Mouse (Mus musculus): ENCODE measurements around the gene Spata31d1d. TPM values are rescaled to one million over a fixed set of nuclear protein-coding genes. Genes with fewer than 3 reads are reported as not detected.
"Not testable (repeated sequence)": the region's sequence is repeated elsewhere in the genome, so short reads cannot be mapped to it uniquely, and the experiment has no call there.

Gene Spata31d1d
- polyA plus RNA-seq, 1 experiment from 2014 or later: not detected

DNA sequence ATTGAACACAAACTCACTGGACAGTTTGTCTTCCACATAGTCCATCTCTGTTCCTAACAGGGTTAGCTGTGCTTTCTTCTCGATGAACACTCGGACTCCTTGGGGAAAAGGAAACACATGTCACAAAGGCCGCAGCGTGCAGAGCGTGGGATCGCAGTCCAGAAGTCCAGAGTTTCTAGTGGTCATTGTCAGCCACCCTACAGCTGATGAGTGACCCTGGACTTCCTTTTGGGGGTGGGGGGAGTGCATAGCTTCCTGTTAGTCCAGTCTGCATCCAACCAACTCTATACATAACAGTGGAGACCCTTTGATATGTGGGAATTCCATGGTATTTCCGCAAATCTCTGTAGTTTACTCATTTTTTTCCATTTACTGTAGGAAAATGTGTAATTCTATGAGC is 25.4 kb upstream of the Spata31d1d start:
- 90% methylated on average over 7 of the region's 7 CpGs for WGBS (ENCODE audit: insufficient replicate concordance)

DNA sequence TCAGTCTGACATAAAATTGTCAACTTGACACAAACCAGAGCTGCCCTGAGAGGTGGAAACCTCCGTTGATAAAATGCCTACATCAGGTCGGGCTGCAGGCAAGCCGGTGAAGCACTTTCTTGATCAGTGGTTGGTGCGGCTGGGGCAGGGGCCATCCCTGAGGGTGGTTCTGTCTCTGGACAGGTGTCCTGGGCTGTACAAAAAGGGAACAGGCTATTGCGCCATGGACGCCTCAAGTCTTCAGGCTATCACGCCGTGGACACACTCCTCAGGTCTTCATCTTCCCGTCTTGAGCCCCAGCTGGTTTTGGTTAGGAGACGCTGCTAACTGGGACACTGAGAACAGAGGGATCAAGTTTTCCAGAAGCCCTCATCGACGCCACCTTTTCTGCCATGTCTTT is 18.8 kb upstream of the Spata31d1d start:
- WGBS (ENCODE audit: insufficient replicate concordance): 66% methylated on average over 12 of the region's 12 CpGs
- Histone ChIP-seq H3K4me1 (peaks cover 8% of the 10 kb centered on the region; the same call in 1 of the 2 replicates), H3K9me3 (replicated peaks) (no peaks in the 10 kb centered on the region), H3K36me3 (peaks cover 27% of the 10 kb centered on the region), H3K27ac (no peak overlapping the region), H3K9ac (no peak overlapping the region), H3K4me2 (no peak overlapping the region), H3K27me3 (replicated peaks) (peaks cover 4% of the 10 kb centered on the region; the same call in 1 of the 2 replicates), H3K4me3 (no peak overlapping the region)
- ATAC-seq: no peak

More for the DNA sequence above, 25.4 kb upstream of the Spata31d1d start:
- ATAC-seq: peak; percentile 36; the same call in 1 of the 2 replicates
- Histone ChIP-seq H3K4me2 (no peak overlapping the region), H3K27me3 (replicated peaks) (no peaks in the 10 kb centered on the region), H3K27ac (no peak overlapping the region), H3K36me3 (peaks cover 88% of the 10 kb centered on the region), H3K9me3 (replicated peaks) (no peaks in the 10 kb centered on the region), H3K4me3 (no peak overlapping the region), H3K9ac (no peak overlapping the region), H3K4me1 (peaks cover 25% of the 10 kb centered on the region)

DNA sequence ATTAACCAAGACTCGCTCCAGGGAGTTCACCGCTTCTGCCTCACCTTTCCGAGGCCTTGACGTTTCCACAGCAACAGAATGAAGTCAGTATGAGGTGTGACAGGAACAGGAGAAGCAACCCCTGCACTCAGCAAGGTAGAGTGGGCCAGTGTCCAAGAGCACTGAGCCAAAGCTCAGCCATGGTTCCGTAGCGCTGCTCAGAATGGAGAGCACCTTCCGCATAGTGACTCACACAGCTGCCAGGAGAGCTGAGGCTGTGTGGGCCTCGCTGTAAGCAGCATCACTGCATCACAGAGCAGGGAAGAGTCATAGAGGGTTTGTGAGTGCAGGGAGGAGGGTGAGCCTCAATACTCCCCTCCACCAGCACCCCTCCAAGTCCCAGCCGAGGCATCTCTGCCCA is 15.2 kb upstream of the Spata31d1d start, which contains the start of gene 1700014D04Rik:
1700014D04Rik (minus strand) TSS at position 42 of the 400 bp plus-strand sequence.
- H3K27me3 ChIP-seq (replicated peaks): peaks cover 4% of the 10 kb centered on the region
- no peak for ATAC-seq
- H3K27ac ChIP-seq: no peak within 1 kb of the TSS
- no peak within 1 kb of the TSS for H3K4me3 ChIP-seq
- no peaks in the 10 kb centered on the region for H3K36me3 ChIP-seq
- H3K4me2 ChIP-seq: no peak within 1 kb of the TSS
- 85% methylated on average over 9 of the region's 9 CpGs for WGBS (ENCODE audit: insufficient replicate concordance)
- peaks cover 10% of the 10 kb centered on the region for H3K4me1 ChIP-seq
- H3K9me3 ChIP-seq (replicated peaks): no peaks in the 10 kb centered on the region
- no peak within 1 kb of the TSS for H3K9ac ChIP-seq

DNA sequence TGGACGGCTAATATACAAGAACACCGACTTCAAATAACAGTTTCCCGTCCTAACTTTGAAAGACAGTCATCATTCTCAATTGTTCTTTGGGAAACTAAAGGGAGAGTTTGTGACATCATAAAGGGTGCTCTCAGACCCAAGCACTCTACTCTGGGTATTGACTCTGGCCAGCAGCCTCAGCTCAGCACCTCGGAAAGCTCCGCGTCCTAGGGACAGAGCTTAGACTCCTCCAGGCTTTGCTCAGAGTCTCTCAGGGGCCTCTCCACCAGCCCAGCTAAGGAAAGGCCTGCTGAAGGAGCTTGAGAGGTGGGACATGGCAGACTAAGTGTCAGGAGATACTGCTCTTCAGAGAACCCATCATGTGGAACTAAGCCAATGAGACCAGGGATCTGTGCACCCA is 14.6 kb upstream of the Spata31d1d start:
- Histone ChIP-seq H3K9me3 (replicated peaks) (no peaks in the 10 kb centered on the region), H3K9ac (no peak overlapping the region), H3K27me3 (replicated peaks) (peaks cover 4% of the 10 kb centered on the region), H3K4me3 (no peak overlapping the region), H3K4me1 (peaks cover 14% of the 10 kb centered on the region), H3K36me3 (no peaks in the 10 kb centered on the region), H3K27ac (no peak overlapping the region), H3K4me2 (no peak overlapping the region)
- ATAC-seq: peak; percentile 40; the same call in 1 of the 2 replicates
- WGBS (ENCODE audit: insufficient replicate concordance): 84% methylated on average over 6 of the region's 6 CpGs

DNA sequence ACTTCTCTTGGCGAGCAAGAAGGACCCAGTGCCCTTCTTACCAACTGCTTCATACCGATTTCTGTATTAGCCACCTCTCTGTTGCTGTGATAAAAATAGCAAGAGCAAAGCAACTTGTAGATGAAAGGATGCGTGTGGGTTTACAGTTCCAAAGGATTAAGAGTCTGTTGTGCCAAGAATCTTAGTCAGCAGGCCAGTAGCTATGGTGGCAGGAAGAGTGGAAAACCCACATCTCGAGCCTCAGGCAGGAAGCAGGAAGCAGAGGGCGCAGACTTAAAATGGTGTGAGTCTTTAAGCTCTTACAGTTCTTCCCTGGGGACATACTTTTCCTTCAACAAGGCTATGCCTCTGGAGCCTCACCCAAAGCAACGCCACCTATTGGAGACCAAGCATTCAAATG is 13.9 kb upstream of the Spata31d1d start:
- no peaks in the 10 kb centered on the region for H3K36me3 ChIP-seq
- H3K9me3 ChIP-seq (replicated peaks): no peaks in the 10 kb centered on the region
- 54% methylated on average over 6 of the region's 6 CpGs for WGBS (ENCODE audit: insufficient replicate concordance)
- no peak overlapping the region for H3K4me3 ChIP-seq
- H3K4me2 ChIP-seq: no peak overlapping the region
- no peak overlapping the region for H3K27ac ChIP-seq
- peaks cover 16% of the 10 kb centered on the region for H3K4me1 ChIP-seq
- H3K27me3 ChIP-seq (replicated peaks): peaks cover 4% of the 10 kb centered on the region
- ATAC-seq: no peak
- no peak overlapping the region for H3K9ac ChIP-seq

DNA sequence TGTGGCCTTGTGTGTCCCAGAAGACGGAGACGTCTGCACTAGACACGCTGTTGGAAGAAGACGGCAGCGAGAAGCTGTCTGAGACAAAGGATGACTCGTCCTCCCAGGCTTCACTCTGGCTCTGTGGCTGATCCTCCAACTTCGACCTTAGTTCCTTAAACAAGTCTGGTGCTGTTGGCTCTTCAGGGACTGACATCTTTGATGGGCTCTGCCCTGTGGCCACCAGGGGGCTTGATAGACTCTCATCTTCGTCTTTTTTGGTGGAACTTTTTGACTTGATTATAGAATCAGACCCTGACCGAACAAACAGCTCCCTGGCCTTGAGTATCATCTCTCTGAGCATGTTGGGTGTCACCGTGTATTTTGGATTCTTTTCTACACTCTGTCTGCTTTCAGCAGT is 10.1 kb upstream of the Spata31d1d start:
- no peak overlapping the region for H3K4me2 ChIP-seq
- no peak overlapping the region for H3K4me3 ChIP-seq
- H3K4me1 ChIP-seq: peaks cover 53% of the 10 kb centered on the region
- no peaks in the 10 kb centered on the region for H3K9me3 ChIP-seq (replicated peaks)
- 46% methylated on average over 10 of the region's 10 CpGs for WGBS (ENCODE audit: insufficient replicate concordance)
- ATAC-seq: no peak
- H3K9ac ChIP-seq: no peak overlapping the region
- H3K36me3 ChIP-seq: no peaks in the 10 kb centered on the region
- H3K27me3 ChIP-seq (replicated peaks): no peaks in the 10 kb centered on the region; the same call in none of the 2 replicates
- H3K27ac ChIP-seq: peak overlapping the region; percentile 39; the same call in 1 of the 2 replicates

DNA sequence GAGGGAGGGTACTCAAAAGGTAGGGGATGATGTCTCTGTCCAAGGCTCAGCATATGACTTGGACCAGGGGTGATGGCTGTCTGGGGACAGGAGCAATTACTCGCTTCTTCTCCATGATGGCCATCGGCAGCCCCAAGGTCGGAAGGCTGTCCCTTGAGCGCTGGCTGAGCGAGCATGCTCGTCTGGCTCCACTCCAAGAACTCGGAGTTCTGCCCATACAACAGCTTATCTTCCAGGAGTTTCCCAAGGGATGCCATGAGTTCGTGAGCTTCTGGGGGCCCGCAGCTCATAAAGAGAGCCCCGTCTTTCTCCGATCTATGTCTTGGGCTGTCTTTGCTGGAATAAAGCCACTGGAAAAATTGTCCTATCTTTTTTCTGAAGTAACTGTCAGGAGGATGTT is 9.5 kb upstream of the Spata31d1d start:
- 87% methylated on average over 11 of the region's 11 CpGs for WGBS (ENCODE audit: insufficient replicate concordance)
- no peak overlapping the region for H3K27ac ChIP-seq

DNA sequence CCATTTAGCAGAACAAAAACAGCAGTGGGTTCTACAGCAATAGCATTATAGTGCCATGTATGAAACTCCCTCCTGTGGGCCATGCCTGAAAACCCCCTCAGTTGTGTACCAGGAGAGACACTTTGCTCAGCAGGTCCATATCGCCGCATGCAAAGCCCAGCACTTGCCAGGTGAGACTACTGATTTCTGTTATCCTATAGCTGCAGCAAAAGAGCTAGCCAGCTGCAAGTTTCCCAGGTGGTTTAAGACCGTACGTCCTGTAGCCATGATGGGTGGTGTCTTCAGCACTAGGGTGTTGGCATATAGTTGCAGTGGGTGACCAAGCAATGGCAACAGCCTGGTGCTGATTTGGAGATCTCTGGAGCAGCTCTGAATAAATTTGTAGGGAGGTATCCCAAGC is 7.8 kb upstream of the Spata31d1d start:
- Histone ChIP-seq H3K9ac (peak overlapping the region; percentile 67; the same call in 1 of the 2 replicates), H3K9me3 (replicated peaks) (no peaks in the 10 kb centered on the region)
- peak; percentile 80 for ATAC-seq

More for the DNA sequence above, 9.5 kb upstream of the Spata31d1d start:
- no peaks in the 10 kb centered on the region for H3K36me3 ChIP-seq
- ATAC-seq: no peak
- no peaks in the 10 kb centered on the region; the same call in none of the 2 replicates for H3K27me3 ChIP-seq (replicated peaks)
- no peak overlapping the region for H3K4me3 ChIP-seq
- peaks cover 59% of the 10 kb centered on the region for H3K4me1 ChIP-seq
- H3K4me2 ChIP-seq: no peak overlapping the region
- no peaks in the 10 kb centered on the region for H3K9me3 ChIP-seq (replicated peaks)
- H3K9ac ChIP-seq: no peak overlapping the region

DNA sequence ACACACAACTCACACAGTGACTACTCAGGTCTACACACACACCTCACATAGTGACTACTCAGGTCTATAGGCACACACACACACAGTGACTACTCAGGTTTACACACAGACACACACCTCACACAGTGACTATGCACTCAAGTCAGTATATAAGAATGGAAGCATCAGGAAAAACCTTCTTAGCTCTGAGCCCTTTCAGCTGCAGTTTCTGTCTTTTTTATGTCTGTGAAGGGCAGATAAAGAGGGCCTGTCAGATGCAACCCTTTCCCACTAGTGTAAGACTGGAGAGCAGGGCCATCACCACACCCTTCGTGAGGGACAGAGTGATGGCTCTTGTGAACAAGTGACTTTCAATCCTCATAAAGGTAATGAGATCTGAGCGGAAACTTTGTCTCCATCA is 6.9 kb upstream of the Spata31d1d start:
- H3K27ac ChIP-seq: peak overlapping the region; percentile 96
- peak; percentile 89 for ATAC-seq
- peaks cover 86% of the 10 kb centered on the region for H3K4me1 ChIP-seq

More for the DNA sequence above, 7.8 kb upstream of the Spata31d1d start:
- Histone ChIP-seq H3K4me2 (peak overlapping the region; percentile 61), H3K27ac (peak overlapping the region; percentile 96), H3K36me3 (no peaks in the 10 kb centered on the region), H3K4me3 (no peak overlapping the region), H3K4me1 (peaks cover 76% of the 10 kb centered on the region), H3K27me3 (replicated peaks) (no peaks in the 10 kb centered on the region; the same call in none of the 2 replicates)
- WGBS (ENCODE audit: insufficient replicate concordance): 33% methylated on average over 4 of the region's 4 CpGs

DNA sequence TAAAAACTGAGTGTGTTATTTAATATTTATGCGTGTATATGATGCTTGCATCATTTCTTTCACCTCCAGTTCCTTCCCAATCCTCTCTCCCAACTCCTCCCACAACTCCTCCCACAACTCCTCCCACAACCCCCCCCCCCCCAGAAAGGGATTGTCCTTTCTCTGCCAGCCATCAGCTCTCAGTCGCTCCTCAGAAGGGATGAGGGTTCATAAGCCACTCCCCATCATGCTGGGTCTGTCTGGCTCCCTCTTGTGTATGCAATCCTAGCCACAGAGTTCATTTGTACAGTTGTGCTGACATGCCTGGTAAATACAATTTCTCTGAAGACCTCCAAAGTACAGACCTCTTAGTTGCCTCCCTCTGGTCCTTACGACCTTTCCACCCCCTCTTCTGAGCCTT is 3.6 kb upstream of the Spata31d1d start:
- ATAC-seq: no peak
- H3K27ac ChIP-seq: peak overlapping the region; percentile 96
- H3K9me3 ChIP-seq (replicated peaks): no peaks in the 10 kb centered on the region
- H3K36me3 ChIP-seq: no peaks in the 10 kb centered on the region
- H3K4me1 ChIP-seq: peaks cover 94% of the 10 kb centered on the region
- H3K27me3 ChIP-seq (replicated peaks): 0 out of 2 replicates have a peak, but pooled peaks cover 4% of the 10 kb centered on the region
- H3K4me2 ChIP-seq: peak overlapping the region; percentile 50
- 24% methylated on average over 3 of the region's 3 CpGs for WGBS (ENCODE audit: insufficient replicate concordance)
- H3K4me3 ChIP-seq: no peak overlapping the region
- no peak overlapping the region for H3K9ac ChIP-seq

More for the DNA sequence above, 6.9 kb upstream of the Spata31d1d start:
- H3K4me3 ChIP-seq: peak overlapping the region; percentile 19
- H3K27me3 ChIP-seq (replicated peaks): no peaks in the 10 kb centered on the region; the same call in 1 of the 2 replicates
- H3K9me3 ChIP-seq (replicated peaks): no peaks in the 10 kb centered on the region
- H3K4me2 ChIP-seq: peak overlapping the region; percentile 61
- H3K36me3 ChIP-seq: no peaks in the 10 kb centered on the region
- 34% methylated on average over 2 of the region's 2 CpGs for WGBS (ENCODE audit: insufficient replicate concordance)
- peak overlapping the region; percentile 67 for H3K9ac ChIP-seq

DNA sequence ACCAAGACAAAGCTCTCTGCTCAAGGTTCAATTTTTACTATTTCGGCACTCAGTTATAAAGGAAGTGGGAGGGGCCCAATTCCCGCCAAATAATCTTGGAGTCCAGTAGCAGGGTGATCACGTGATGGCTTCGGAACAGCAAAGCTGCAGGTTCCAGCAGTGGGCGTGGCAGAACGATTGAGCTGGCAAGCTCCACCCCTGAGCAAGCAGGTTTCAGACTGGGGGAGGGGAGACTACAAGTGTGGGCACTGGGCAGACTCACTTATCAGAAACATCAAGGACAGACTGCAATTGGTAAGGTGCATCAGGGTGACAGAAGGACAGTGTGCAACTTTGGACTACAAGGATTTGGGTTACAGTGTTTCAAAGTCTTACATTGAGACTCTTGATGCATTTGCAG is 2.8 kb upstream of the Spata31d1d start:
- H3K27me3 ChIP-seq (replicated peaks); ATAC-seq; H3K9me3 ChIP-seq (replicated peaks); H3K36me3 ChIP-seq: not testable (repeated sequence)
- Histone ChIP-seq H3K4me2 (peak overlapping the region; percentile 50), H3K4me3 (0 out of 2 replicates have a peak overlapping the region, but pooled peaks have one; percentile 1), H3K4me1 (peaks cover 86% of the 10 kb centered on the region), H3K9ac (peak overlapping the region; percentile 42; the same call in 1 of the 2 replicates), H3K27ac (peak overlapping the region; percentile 96)
- WGBS (ENCODE audit: insufficient replicate concordance): 11% methylated on average over 6 of the region's 6 CpGs

DNA sequence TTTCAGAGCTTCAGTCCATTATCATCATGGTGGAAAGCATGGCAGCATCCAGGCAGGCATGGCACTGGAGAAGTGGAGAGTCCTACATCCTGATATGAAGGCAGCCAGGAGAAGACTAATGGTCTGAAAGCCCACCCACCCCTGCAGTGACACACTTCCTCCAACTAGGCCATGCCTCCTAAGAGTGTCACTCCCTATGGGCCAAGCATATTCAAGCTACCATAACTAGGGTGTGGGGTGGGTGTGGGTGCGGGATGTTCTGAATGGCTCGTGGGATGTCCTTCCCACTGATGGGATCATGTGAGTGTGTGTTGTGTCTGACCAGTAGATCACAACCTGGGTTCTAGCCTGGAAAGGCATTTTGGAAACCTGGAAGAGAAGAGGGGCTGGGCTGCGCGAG is 2.4 kb upstream of the Spata31d1d start:
- 0 out of 2 replicates have a peak, but pooled peaks cover 7% of the 10 kb centered on the region for H3K27me3 ChIP-seq (replicated peaks)
- no peak overlapping the region for H3K9ac ChIP-seq
- no peak overlapping the region for H3K4me3 ChIP-seq
- H3K4me2 ChIP-seq: peak overlapping the region; percentile 50
- ATAC-seq: no peak
- H3K9me3 ChIP-seq (replicated peaks): no peaks in the 10 kb centered on the region
- no peaks in the 10 kb centered on the region for H3K36me3 ChIP-seq
- WGBS (ENCODE audit: insufficient replicate concordance): 54% methylated on average over 4 of the region's 4 CpGs
- H3K27ac ChIP-seq: peak overlapping the region; percentile 58
- peaks cover 86% of the 10 kb centered on the region for H3K4me1 ChIP-seq
